Mouse (Mus musculus): ENCODE results near the gene Card14. TPM values are rescaled to one million over a fixed set of nuclear protein-coding genes. Genes with fewer than 3 reads are reported as not detected.

The Card14 gene
- polyA plus RNA-seq, 1 experiment from 2014 or later, result 0.37 TPM

DNA sequence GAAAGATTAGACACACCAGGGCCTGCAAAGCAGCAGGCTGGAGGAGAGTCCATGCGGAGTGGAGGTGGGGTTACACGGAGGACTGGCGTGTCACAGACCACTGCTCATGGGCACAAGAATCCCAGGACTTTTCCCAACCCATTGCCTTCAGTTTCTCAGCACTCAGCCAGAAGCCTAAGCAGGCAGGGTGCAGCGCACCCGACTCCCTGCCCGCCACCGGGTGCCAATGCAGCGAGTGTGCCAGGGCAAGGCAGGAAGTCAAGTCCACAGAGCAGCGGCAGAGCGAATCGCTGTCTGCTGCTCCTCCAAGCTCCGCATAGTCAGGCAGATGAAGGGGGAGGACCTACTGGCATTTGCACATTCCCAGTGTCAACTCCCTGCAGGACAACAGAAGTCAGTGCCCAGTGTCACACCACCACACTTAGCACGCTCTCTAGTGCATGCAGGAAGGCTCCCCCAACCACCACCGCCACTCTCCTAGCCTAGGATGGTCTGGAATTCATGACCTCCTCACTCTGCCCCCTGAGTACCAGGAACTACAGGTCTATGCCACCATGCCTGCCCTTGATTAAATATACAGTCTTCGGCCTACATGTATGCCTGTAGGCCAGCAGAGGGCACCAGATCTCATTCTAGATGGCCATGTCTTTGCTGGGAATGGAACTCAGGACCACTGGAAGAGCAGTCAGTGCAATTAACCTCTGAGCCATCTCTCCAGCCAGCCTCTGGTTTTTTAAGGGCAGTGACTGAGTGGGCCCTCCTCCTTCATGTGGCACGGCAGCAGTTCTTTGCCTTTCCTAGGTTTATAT is 2.5 kb upstream of the Card14 start:
- no peaks in the 10 kb centered on the region for H3K36me3 ChIP-seq
- no peaks in the 10 kb centered on the region for H3K9me3 ChIP-seq
- H3K9ac ChIP-seq, result 0 out of 2 replicates have a peak overlapping the region, but pooled peaks have one; percentile 19
- no peak overlapping the region for H3K4me3 ChIP-seq
- peaks cover 36% of the 10 kb centered on the region for H3K4me1 ChIP-seq
- H3K4me2 ChIP-seq, result no peak overlapping the region
- 42% methylated on average over 16 of the region's 16 CpGs for WGBS
- peaks cover 40% of the 10 kb centered on the region for H3K27me3 ChIP-seq (replicated peaks)
- no peak; the same call in 1 of the 2 replicates for ATAC-seq (ENCODE audit: extremely low read depth, insufficient number of reproducible peaks, low FRiP score, low TSS enrichment)
- peak overlapping the region; percentile 88 for H3K27ac ChIP-seq (replicated peaks)

DNA sequence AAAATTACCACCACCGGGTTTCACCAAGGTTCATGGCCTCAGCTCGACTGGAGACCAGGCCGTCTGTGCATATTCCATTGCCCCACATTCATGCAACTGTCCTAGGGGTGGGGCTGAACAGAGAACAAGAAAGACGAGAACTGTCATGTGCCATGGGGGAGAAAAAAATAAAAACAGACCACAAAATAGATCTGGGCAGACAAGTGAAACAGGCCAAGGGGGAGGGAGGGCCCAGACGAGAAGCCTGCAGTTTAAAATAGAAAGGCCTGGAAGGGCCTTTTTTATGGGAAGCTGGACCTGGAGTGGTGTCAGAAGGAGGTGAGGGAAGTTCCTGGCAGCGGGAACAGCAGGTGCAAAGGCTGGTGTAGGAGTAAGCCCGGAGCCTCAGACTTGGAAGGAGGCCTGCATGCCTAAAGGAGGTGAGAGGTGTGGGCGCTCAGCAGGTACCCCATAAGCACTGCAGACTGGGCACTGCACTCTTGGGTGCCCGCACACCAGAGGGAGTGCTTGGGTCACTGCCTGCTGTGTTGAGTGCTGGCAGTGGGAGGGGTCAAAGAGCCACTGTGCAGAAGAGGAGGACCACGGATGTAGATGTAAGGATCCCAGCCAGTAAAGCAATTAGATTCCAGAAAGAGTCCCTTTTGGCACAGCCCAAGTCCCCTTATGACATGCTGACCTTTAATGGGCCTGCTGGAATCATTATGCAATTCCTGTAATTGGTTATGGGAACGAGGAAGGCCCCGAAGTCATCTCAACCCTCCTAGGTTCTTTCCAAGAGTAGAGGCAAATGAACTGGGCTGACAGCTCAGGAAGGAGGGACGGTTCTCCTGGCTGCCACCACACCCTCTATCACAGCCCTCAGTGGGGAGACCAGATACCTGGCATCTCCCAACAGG is 558 bp upstream of the Card14 start:
- Histone ChIP-seq H3K4me1 (peaks cover 28% of the 10 kb centered on the region), H3K4me2 (peak overlapping the region; percentile 33), H3K9ac (peak overlapping the region; percentile 40; the same call in 1 of the 2 replicates), H3K9me3 (no peaks in the 10 kb centered on the region), H3K27ac (replicated peaks) (peak overlapping the region; percentile 88), H3K36me3 (no peaks in the 10 kb centered on the region), H3K27me3 (replicated peaks) (peaks cover 49% of the 10 kb centered on the region), H3K4me3 (no peak overlapping the region)
- no peak; the same call in 1 of the 2 replicates for ATAC-seq (ENCODE audit: extremely low read depth, insufficient number of reproducible peaks, low FRiP score, low TSS enrichment)
- 41% methylated on average over 13 of the region's 13 CpGs for WGBS

DNA sequence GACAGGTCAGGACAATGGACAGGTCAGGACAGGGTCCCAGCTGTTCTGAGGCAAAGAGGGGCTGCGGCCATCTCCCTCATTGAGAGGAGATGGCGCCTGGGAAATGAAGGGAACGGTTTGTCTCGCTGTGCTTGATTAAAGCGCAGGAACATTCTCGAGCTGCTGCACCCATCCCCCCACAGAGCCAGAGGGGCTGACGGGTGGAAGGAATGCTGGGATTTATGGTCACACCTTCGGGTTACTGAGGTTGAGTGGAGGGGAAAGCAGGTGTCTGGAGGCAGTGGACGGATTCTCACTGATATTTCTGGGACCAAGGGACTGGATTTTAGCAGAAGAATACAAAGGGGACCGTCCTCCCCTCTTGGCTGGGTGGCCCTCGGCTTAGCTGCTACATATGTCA is 348 bp downstream of the Card14 start:
- no peak for ATAC-seq (ENCODE audit: extremely low read depth, insufficient number of reproducible peaks, low FRiP score, low TSS enrichment)
- H3K4me2 ChIP-seq, result no peak overlapping the region; the same call in 1 of the 2 replicates
- peak overlapping the region; percentile 88 for H3K27ac ChIP-seq (replicated peaks)
- H3K4me1 ChIP-seq, result peaks cover 28% of the 10 kb centered on the region
- H3K27me3 ChIP-seq (replicated peaks), result peaks cover 42% of the 10 kb centered on the region
- no peak overlapping the region for H3K4me3 ChIP-seq
- H3K9me3 ChIP-seq, result no peaks in the 10 kb centered on the region
- peak overlapping the region; percentile 50 for H3K9ac ChIP-seq
- H3K36me3 ChIP-seq, result no peaks in the 10 kb centered on the region
- 24% methylated on average over 11 of the region's 11 CpGs for WGBS

DNA sequence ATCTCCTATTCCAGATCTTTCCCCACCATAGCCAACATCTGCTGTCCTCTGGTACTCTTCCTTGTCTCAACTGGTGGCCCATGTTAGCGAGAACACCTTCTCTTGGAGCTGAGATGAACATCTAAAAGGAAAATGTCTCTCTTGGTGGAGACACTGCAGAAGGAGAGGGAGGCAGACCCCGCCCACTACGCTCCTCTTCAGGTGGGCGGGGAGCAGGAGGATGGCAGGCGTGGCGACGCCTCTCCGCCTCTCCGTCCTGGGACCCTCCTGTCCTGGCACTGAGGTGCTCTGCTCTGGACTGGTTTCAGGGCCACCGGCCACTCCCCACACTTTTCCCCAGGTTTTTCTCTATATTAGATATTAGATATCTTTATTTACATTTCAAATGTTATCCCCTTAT is 3.1 kb downstream of the Card14 start:
- no peaks in the 10 kb centered on the region for H3K9me3 ChIP-seq
- no peak overlapping the region for H3K4me2 ChIP-seq
- ATAC-seq (ENCODE audit: extremely low read depth, insufficient number of reproducible peaks, low FRiP score, low TSS enrichment), result no peak
- 18% methylated on average over 10 of the region's 10 CpGs for WGBS
- peaks cover 24% of the 10 kb centered on the region; the same call in 1 of the 2 replicates for H3K27me3 ChIP-seq (replicated peaks)
- H3K4me3 ChIP-seq, result no peak overlapping the region
- no peak overlapping the region for H3K27ac ChIP-seq (replicated peaks)
- H3K9ac ChIP-seq, result no peak overlapping the region
- no peaks in the 10 kb centered on the region for H3K36me3 ChIP-seq
- peaks cover 25% of the 10 kb centered on the region for H3K4me1 ChIP-seq

DNA sequence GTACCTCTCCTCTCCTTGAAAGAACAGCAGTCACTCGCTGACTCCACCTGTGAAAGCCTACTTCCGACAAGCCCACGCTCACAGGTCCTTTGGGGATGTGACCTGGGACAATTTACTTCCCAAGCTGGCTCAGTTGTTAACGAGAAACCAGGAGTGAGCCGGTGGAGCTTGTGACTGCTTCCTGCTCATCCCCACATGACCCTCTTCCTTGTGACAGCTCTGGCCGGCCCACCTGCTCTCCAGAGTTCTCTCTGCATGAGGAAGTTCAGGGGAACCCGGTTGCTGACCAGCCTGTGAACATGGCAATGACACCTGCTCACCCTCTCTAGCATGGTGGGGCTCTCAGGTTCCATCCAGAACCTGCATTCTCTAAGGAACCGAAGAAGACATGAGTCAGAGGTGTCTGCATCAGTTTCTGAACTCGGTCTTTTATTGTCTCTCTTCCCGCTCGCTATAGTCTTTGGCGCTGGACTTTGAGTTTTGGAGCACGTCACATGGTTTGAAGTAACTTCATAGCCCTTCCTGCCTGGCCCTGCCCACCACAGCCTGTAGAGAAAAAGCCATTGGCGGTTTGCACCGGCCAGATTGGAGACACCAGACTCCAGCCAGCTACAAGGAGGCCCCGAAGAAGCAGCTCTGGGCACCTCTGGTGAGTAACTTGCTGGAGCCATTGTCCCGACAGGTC is 6.8 kb downstream of the Card14 start:
- Histone ChIP-seq H3K4me3 (no peak overlapping the region), H3K9ac (no peak overlapping the region), H3K9me3 (no peaks in the 10 kb centered on the region), H3K36me3 (no peaks in the 10 kb centered on the region), H3K4me2 (no peak overlapping the region), H3K4me1 (no peaks in the 10 kb centered on the region), H3K27me3 (replicated peaks) (peaks cover 24% of the 10 kb centered on the region; the same call in 1 of the 2 replicates), H3K27ac (replicated peaks) (no peak overlapping the region)
- 74% methylated on average over 17 of the region's 17 CpGs for WGBS
- no peak for ATAC-seq (ENCODE audit: extremely low read depth, insufficient number of reproducible peaks, low FRiP score, low TSS enrichment)

DNA sequence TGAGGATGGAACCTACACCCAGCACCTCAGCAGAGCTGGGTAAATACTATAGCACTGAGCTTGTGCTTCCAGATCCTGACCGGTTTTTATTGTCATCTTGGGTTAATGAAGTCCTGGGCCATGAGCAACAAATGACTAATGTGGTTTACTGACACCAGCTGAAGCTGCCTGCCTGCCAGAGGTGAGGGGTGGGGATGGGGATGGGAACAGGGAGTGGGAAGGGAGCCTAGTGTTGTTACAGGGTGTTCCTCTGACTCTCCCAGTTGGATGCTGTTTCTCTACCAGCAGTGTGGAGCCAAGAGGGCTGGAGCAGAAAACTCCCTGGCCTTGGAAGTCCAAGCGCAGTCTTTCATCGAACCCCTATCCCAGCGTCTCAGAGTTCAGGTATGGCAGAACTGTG is 9.2 kb downstream of the Card14 start:
- no peaks in the 10 kb centered on the region for H3K36me3 ChIP-seq
- H3K27ac ChIP-seq (replicated peaks), result no peak overlapping the region
- ATAC-seq (ENCODE audit: extremely low read depth, insufficient number of reproducible peaks, low FRiP score, low TSS enrichment), result no peak
- H3K4me3 ChIP-seq, result no peak overlapping the region
- peaks cover 9% of the 10 kb centered on the region; the same call in 1 of the 2 replicates for H3K27me3 ChIP-seq (replicated peaks)
- no peaks in the 10 kb centered on the region for H3K9me3 ChIP-seq
- 78% methylated on average over 4 of the region's 4 CpGs for WGBS
- H3K9ac ChIP-seq, result no peak overlapping the region
- no peak overlapping the region for H3K4me2 ChIP-seq
- H3K4me1 ChIP-seq, result no peaks in the 10 kb centered on the region

DNA sequence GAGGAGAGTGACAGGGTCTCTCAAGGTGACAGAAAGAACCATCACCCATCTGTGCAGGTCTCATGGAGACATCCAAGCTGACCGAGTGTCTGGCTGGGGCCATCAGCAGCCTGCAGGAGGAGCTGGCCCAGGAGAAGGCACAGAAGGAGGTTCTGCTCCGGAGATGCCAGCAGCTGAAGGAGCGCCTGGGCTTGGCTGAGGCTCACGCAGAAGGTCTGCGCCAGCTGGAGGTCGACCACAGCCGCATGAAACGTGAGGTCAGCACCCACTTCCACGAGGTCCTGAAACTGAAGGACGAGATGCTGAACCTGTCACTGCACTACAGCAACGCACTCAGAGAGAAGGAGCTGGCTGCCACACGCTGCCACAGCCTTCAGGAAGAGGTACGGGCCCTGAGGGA is 15.0 kb downstream of the Card14 start:
- H3K9me3 ChIP-seq, result peaks cover 5% of the 10 kb centered on the region; the same call in 1 of the 2 replicates
- no peak overlapping the region for H3K27ac ChIP-seq (replicated peaks)
- H3K4me2 ChIP-seq, result no peak overlapping the region
- H3K27me3 ChIP-seq (replicated peaks), result peaks cover 12% of the 10 kb centered on the region
- no peak for ATAC-seq (ENCODE audit: extremely low read depth, insufficient number of reproducible peaks, low FRiP score, low TSS enrichment)
- H3K4me1 ChIP-seq, result no peaks in the 10 kb centered on the region
- 70% methylated on average over 13 of the region's 13 CpGs for WGBS
- no peak overlapping the region for H3K4me3 ChIP-seq
- H3K36me3 ChIP-seq, result no peaks in the 10 kb centered on the region
- H3K9ac ChIP-seq, result no peak overlapping the region

DNA sequence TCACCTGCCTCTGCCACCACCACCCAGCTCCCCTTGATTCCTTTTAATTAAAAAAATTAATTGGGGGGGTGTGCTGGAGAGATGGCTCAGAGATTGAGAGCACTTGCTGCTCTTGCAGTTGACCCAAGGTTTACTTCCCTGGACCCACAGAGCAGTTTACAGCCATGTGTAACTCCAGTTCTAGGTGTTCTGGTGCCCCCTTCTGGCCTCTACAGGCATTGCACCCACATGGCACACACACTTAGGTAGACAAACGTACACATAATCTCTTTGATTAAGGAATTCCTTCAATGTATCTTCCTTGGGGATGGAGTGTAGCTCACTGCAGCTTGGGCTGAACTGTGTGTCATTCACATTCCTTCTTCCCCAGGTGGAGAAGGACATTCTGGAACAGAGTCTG is 17.5 kb downstream of the Card14 start:
- Histone ChIP-seq H3K4me1 (no peaks in the 10 kb centered on the region), H3K9ac (no peak overlapping the region), H3K36me3 (no peaks in the 10 kb centered on the region), H3K9me3 (peaks cover 5% of the 10 kb centered on the region; the same call in 1 of the 2 replicates), H3K4me2 (no peak overlapping the region), H3K27me3 (replicated peaks) (peaks cover 14% of the 10 kb centered on the region), H3K4me3 (no peak overlapping the region), H3K27ac (replicated peaks) (no peak overlapping the region)
- ATAC-seq (ENCODE audit: extremely low read depth, insufficient number of reproducible peaks, low FRiP score, low TSS enrichment), result no peak
- WGBS, result 71% methylated on average over 1 of the region's 1 CpGs

DNA sequence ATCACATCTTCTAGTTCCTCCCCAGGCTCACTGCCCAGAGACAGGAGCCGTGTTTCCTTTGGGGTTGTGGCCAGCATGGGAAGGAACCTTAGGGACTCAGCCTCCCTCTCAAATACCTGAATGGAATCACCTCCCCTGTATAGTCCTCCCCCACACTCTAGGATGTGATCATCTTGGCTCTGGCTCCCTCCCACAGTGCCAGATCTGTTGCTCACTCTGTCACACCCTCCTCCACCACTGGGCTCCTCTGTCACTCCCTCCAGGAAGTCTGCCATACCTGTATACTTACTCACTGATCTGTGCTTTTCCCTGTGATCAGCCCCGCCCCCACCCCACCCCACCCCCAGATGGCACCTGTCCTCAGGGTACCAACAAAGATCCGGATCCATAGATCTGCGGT is 23.0 kb downstream of the Card14 start:
- Histone ChIP-seq H3K4me1 (no peaks in the 10 kb centered on the region), H3K9me3 (no peaks in the 10 kb centered on the region), H3K36me3 (no peaks in the 10 kb centered on the region), H3K4me3 (no peak overlapping the region), H3K9ac (no peak overlapping the region), H3K27ac (replicated peaks) (no peak overlapping the region), H3K27me3 (replicated peaks) (peaks cover 36% of the 10 kb centered on the region), H3K4me2 (no peak overlapping the region)
- 62% methylated on average over 4 of the region's 4 CpGs for WGBS
- ATAC-seq (ENCODE audit: extremely low read depth, insufficient number of reproducible peaks, low FRiP score, low TSS enrichment), result no peak

DNA sequence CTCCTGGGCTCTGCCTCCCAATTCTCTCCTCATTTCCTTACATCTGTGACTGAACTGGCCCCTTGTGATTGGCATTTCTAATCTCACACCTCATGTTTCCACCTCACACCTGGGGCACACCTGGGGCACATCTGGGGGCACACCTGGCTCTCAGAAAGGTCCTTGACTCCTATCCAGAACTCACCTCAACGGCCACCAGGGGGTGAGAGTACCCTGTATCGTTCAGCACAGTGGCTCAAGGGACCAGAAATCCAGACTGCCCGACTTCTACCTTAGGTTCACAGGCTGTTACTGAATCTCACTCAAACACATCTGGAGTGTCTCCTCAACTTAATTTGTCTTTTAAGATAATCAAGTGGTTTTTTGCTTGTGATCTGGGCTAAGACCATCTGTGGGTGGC is 24.4 kb downstream of the Card14 start:
- peaks cover 36% of the 10 kb centered on the region for H3K27me3 ChIP-seq (replicated peaks)
- H3K4me3 ChIP-seq, result no peak overlapping the region
- H3K9ac ChIP-seq, result no peak overlapping the region
- ATAC-seq (ENCODE audit: extremely low read depth, insufficient number of reproducible peaks, low FRiP score, low TSS enrichment), result no peak
- no peaks in the 10 kb centered on the region for H3K9me3 ChIP-seq
- H3K4me1 ChIP-seq, result no peaks in the 10 kb centered on the region
- no peak overlapping the region for H3K4me2 ChIP-seq
- H3K36me3 ChIP-seq, result no peaks in the 10 kb centered on the region
- 41% methylated on average over 3 of the region's 3 CpGs for WGBS
- no peak overlapping the region for H3K27ac ChIP-seq (replicated peaks)

Measured in heart, embryonic 13.5 days (tissue).